Mouse (Mus musculus): ENCODE measurements around the gene Oxct1. TPM values are rescaled to one million over a fixed set of nuclear protein-coding genes. Genes with fewer than 3 reads are reported as not detected.

Oxct1 gene
- polyA plus RNA-seq, 1 experiment from 2014 or later = 251 TPM

GRCm38 (mm10) chr15:4056627-4057026 is 30.4 kb downstream of the Oxct1 start:
- Histone ChIP-seq H3K4me3 (replicated peaks; ENCODE audit: low read length) (no peak overlapping the region), H3K9ac (ENCODE audit: low read length) (no peak overlapping the region), H3K27ac (ENCODE audit: low read length) (no peak overlapping the region), H3K9me3 (replicated peaks; ENCODE audit: control insufficient read depth, low read length) (no peaks in the 10 kb centered on the region), H3K4me1 (ENCODE audit: control insufficient read depth, insufficient read depth, low read length) (no peaks in the 10 kb centered on the region), H3K4me2 (ENCODE audit: low read depth, low read length) (no peak overlapping the region), H3K27me3 (ENCODE audit: control insufficient read depth, insufficient read depth, low read length) (no peaks in the 10 kb centered on the region), H3K36me3 (ENCODE audit: control insufficient read depth, insufficient read depth, low read length) (peaks cover 7% of the 10 kb centered on the region; the same call in 1 of the 2 replicates)
- no peak for ATAC-seq (ENCODE audit: insufficient read depth, low FRiP score)
- 23% methylated on average over 5 of the region's 5 CpGs for WGBS

DNA sequence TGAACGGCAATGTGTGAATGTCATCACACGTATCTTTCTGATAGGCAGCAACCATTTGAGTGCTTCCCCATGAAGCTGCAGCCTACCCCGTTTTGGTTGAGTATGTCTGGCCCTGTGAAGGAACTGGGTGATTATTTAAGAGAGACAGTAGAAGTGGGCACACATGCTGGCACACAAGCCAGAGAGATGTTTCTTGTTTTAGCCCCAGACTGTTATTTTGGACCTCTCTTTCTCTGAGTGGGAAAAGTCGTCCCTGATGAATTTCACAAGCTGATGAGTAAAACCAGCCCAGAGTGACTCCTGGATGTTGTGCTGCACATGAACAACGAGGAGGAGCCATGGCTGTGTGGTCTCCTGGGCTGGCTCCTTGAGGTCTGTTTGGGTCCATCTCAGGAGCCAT is 37.4 kb downstream of the Oxct1 start:
- no peak overlapping the region for H3K4me3 ChIP-seq (replicated peaks; ENCODE audit: low read length)
- ATAC-seq (ENCODE audit: insufficient read depth, low FRiP score) = no peak
- H3K27me3 ChIP-seq (ENCODE audit: control insufficient read depth, insufficient read depth, low read length) = no peaks in the 10 kb centered on the region
- WGBS = 88% methylated on average over 5 of the region's 5 CpGs
- H3K9ac ChIP-seq (ENCODE audit: low read length) = no peak overlapping the region
- no peak overlapping the region for H3K4me2 ChIP-seq (ENCODE audit: low read depth, low read length)
- H3K36me3 ChIP-seq (ENCODE audit: control insufficient read depth, insufficient read depth, low read length) = peaks cover 4% of the 10 kb centered on the region; the same call in 1 of the 2 replicates
- no peaks in the 10 kb centered on the region for H3K4me1 ChIP-seq (ENCODE audit: control insufficient read depth, insufficient read depth, low read length)
- no peak overlapping the region for H3K27ac ChIP-seq (ENCODE audit: low read length)
- H3K9me3 ChIP-seq (replicated peaks; ENCODE audit: control insufficient read depth, low read length) = no peaks in the 10 kb centered on the region

DNA sequence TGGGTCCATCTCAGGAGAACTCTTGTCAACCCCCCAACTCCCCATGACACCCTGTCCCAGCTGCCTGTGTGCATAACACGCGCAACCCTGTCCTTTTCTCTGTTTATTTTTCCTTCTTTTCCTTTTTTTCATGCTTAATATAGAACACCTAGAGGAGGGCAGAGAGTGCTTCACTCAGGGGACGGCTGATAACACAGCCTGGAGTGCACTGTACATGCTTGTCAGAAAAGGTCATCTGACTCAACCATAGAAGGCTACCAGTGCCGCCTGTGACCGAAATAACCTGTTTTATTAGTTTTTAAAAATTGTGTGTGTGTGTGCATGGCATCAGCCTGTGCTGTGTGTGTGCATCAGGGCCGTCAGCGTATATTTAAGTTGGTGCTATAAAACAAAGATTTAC is 37.8 kb downstream of the Oxct1 start:
- H3K27ac ChIP-seq (ENCODE audit: low read length) = no peak overlapping the region
- H3K9ac ChIP-seq (ENCODE audit: low read length) = no peak overlapping the region
- no peak for ATAC-seq (ENCODE audit: insufficient read depth, low FRiP score)
- no peak overlapping the region for H3K4me2 ChIP-seq (ENCODE audit: low read depth, low read length)
- no peak overlapping the region for H3K4me3 ChIP-seq (replicated peaks; ENCODE audit: low read length)
- H3K27me3 ChIP-seq (ENCODE audit: control insufficient read depth, insufficient read depth, low read length) = no peaks in the 10 kb centered on the region
- WGBS = 84% methylated on average over 7 of the region's 7 CpGs
- H3K4me1 ChIP-seq (ENCODE audit: control insufficient read depth, insufficient read depth, low read length) = no peaks in the 10 kb centered on the region
- H3K36me3 ChIP-seq (ENCODE audit: control insufficient read depth, insufficient read depth, low read length) = peaks cover 4% of the 10 kb centered on the region; the same call in 1 of the 2 replicates
- H3K9me3 ChIP-seq (replicated peaks; ENCODE audit: control insufficient read depth, low read length) = no peaks in the 10 kb centered on the region

DNA sequence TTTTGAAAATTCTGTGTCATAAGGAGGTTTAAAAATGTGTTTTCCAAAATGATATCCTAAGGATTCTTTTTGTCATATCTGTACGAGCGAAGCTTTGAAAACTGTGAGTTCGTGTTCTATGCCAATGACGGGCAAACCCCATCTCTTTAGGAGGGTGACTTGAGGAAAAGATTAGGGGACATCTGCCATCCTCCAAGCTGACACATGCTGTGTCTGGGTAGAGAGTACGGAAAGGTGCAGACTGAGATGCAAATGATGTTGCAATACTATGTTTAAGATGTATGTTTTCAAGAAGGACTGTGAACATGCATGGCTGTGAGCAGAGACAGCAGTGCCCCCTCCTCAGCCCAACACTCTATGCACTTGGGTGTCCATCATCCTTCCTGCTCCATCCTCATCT is 38.5 kb downstream of the Oxct1 start:
- H3K4me2 ChIP-seq (ENCODE audit: low read depth, low read length) = no peak overlapping the region
- no peaks in the 10 kb centered on the region for H3K4me1 ChIP-seq (ENCODE audit: control insufficient read depth, insufficient read depth, low read length)
- no peak overlapping the region for H3K27ac ChIP-seq (ENCODE audit: low read length)
- no peak overlapping the region for H3K4me3 ChIP-seq (replicated peaks; ENCODE audit: low read length)
- peaks cover 4% of the 10 kb centered on the region; the same call in 1 of the 2 replicates for H3K36me3 ChIP-seq (ENCODE audit: control insufficient read depth, insufficient read depth, low read length)
- H3K9ac ChIP-seq (ENCODE audit: low read length) = no peak overlapping the region
- H3K27me3 ChIP-seq (ENCODE audit: control insufficient read depth, insufficient read depth, low read length) = no peaks in the 10 kb centered on the region
- 95% methylated on average over 5 of the region's 5 CpGs for WGBS
- no peak for ATAC-seq (ENCODE audit: insufficient read depth, low FRiP score)
- H3K9me3 ChIP-seq (replicated peaks; ENCODE audit: control insufficient read depth, low read length) = no peaks in the 10 kb centered on the region

- Histone ChIP-seq H3K36me3 (ENCODE audit: control insufficient read depth, insufficient read depth, low read length) (no peaks in the 10 kb centered on the region), H3K27ac (ENCODE audit: low read length) (no peak overlapping the region), H3K9me3 (replicated peaks; ENCODE audit: control insufficient read depth, low read length) (no peaks in the 10 kb centered on the region), H3K9ac (ENCODE audit: low read length) (no peak overlapping the region), H3K27me3 (ENCODE audit: control insufficient read depth, insufficient read depth, low read length) (no peaks in the 10 kb centered on the region), H3K4me2 (ENCODE audit: low read depth, low read length) (no peak overlapping the region), H3K4me1 (ENCODE audit: control insufficient read depth, insufficient read depth, low read length) (no peaks in the 10 kb centered on the region), H3K4me3 (replicated peaks; ENCODE audit: low read length) (no peak overlapping the region)
- WGBS = 66% methylated on average over 5 of the region's 5 CpGs
- no peak for ATAC-seq (ENCODE audit: insufficient read depth, low FRiP score)
Observed at GRCm38 (mm10) chr15:4067273-4067990, 41.2 kb downstream of the Oxct1 start.

- 88% methylated on average over 4 of the region's 4 CpGs for WGBS
- H3K9me3 ChIP-seq (replicated peaks; ENCODE audit: control insufficient read depth, low read length) = no peaks in the 10 kb centered on the region
- H3K27me3 ChIP-seq (ENCODE audit: control insufficient read depth, insufficient read depth, low read length) = no peaks in the 10 kb centered on the region
- no peak overlapping the region for H3K4me3 ChIP-seq (replicated peaks; ENCODE audit: low read length)
- H3K27ac ChIP-seq (ENCODE audit: low read length) = no peak overlapping the region
- no peaks in the 10 kb centered on the region for H3K4me1 ChIP-seq (ENCODE audit: control insufficient read depth, insufficient read depth, low read length)
- H3K4me2 ChIP-seq (ENCODE audit: low read depth, low read length) = no peak overlapping the region
- ATAC-seq (ENCODE audit: insufficient read depth, low FRiP score) = no peak
- no peak overlapping the region for H3K9ac ChIP-seq (ENCODE audit: low read length)
- H3K36me3 ChIP-seq (ENCODE audit: control insufficient read depth, insufficient read depth, low read length) = peaks cover 9% of the 10 kb centered on the region; the same call in 1 of the 2 replicates
Observed at GRCm38 (mm10) chr15:4077978-4078377, 51.8 kb downstream of the Oxct1 start.

- no peak for ATAC-seq (ENCODE audit: insufficient read depth, low FRiP score)
- no peaks in the 10 kb centered on the region for H3K4me1 ChIP-seq (ENCODE audit: control insufficient read depth, insufficient read depth, low read length)
- no peaks in the 10 kb centered on the region for H3K27me3 ChIP-seq (ENCODE audit: control insufficient read depth, insufficient read depth, low read length)
- no peak overlapping the region for H3K27ac ChIP-seq (ENCODE audit: low read length)
- no peak overlapping the region for H3K9ac ChIP-seq (ENCODE audit: low read length)
- WGBS = 83% methylated on average over 5 of the region's 5 CpGs
- no peaks in the 10 kb centered on the region for H3K9me3 ChIP-seq (replicated peaks; ENCODE audit: control insufficient read depth, low read length)
- H3K4me2 ChIP-seq (ENCODE audit: low read depth, low read length) = no peak overlapping the region
- H3K4me3 ChIP-seq (replicated peaks; ENCODE audit: low read length) = no peak overlapping the region
- H3K36me3 ChIP-seq (ENCODE audit: control insufficient read depth, insufficient read depth, low read length) = 0 out of 2 replicates have a peak, but pooled peaks cover 5% of the 10 kb centered on the region
Observed at GRCm38 (mm10) chr15:4078785-4079184, 52.6 kb downstream of the Oxct1 start.

DNA sequence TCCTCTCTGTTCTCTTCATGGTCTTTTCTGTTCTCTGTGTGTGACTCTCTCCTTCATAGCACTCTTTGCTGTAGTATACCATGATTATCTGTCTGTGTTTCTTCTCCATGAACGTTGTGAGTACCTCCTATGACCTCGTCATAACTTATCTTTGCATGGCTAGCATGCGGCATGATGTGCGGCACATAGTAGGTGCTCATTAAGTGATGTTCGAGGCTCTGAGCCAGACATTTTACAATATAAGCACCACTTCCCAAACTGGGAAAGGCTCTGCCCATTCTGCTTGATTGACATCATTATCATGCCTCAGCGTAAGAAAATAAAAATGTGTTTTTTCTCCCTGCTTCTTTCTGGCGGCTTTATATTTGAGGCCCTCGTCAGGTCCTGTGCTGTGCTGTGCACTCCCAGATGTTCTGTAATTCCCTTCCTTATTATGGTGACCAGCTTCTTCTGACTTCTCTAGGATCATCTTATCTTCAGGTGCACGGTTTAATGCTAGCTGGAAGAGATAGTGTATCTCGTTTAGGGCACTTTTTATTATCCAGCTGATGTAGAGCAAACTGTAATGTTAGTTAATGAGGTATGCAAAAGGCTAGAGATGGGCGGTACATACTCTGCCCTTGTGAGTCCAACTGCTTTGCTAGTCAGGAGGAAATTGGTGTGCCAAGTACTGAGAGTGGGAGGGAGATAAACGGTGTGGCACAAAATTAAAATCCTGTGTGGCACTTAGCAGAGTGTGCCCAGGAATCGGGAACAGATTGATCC is 53.4 kb downstream of the Oxct1 start:
- no peaks in the 10 kb centered on the region for H3K9me3 ChIP-seq (replicated peaks; ENCODE audit: control insufficient read depth, low read length)
- no peak overlapping the region for H3K9ac ChIP-seq (ENCODE audit: low read length)
- no peak overlapping the region for H3K4me3 ChIP-seq (replicated peaks; ENCODE audit: low read length)
- no peaks in the 10 kb centered on the region for H3K27me3 ChIP-seq (ENCODE audit: control insufficient read depth, insufficient read depth, low read length)
- 87% methylated on average over 13 of the region's 13 CpGs for WGBS
- no peak overlapping the region for H3K4me2 ChIP-seq (ENCODE audit: low read depth, low read length)
- 0 out of 2 replicates have a peak, but pooled peaks cover 5% of the 10 kb centered on the region for H3K36me3 ChIP-seq (ENCODE audit: control insufficient read depth, insufficient read depth, low read length)
- H3K27ac ChIP-seq (ENCODE audit: low read length) = no peak overlapping the region
- H3K4me1 ChIP-seq (ENCODE audit: control insufficient read depth, insufficient read depth, low read length) = no peaks in the 10 kb centered on the region
- ATAC-seq (ENCODE audit: insufficient read depth, low FRiP score) = no peak

DNA sequence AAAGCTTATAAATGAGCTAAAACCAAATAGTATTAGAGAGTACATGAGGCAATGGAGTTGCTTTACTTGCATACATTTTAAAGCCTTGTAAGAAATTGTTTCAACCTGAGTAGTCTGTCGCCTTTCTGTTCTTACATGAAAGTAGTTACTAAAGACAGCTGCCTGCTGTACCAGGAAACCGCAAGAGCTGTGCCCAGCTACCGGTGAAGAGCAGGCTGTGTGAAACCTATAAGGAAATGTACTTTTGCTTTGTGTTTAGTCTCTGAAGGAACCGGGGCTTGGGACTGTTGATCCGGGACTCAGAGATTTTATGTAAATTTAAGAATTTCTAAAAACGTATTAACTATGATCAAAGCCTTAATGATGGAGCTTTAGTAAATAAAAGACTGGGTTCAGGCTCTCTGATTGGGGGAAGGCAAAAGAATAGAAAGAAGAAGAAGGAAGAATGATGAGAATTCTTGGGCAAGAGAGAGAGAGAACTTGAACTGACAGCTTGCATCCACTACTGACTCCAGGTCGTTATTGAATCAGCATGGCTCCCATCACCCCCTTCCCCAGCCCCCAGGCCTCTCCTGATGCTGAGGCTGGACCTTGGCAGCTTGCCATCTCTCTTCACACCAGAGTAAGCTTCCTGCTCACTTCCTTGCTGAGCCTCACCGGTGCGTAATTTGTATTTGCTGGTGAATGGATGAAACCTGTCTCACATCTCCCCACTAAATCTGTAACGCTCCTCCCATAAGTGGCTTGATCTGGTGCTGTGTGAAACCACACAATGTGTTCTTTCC is 59.6 kb downstream of the Oxct1 start:
- Histone ChIP-seq H3K9me3 (replicated peaks; ENCODE audit: control insufficient read depth, low read length) (no peaks in the 10 kb centered on the region), H3K4me2 (ENCODE audit: low read depth, low read length) (no peak overlapping the region), H3K36me3 (ENCODE audit: control insufficient read depth, insufficient read depth, low read length) (no peaks in the 10 kb centered on the region), H3K4me1 (ENCODE audit: control insufficient read depth, insufficient read depth, low read length) (no peaks in the 10 kb centered on the region), H3K4me3 (replicated peaks; ENCODE audit: low read length) (no peak overlapping the region), H3K9ac (ENCODE audit: low read length) (no peak overlapping the region), H3K27me3 (ENCODE audit: control insufficient read depth, insufficient read depth, low read length) (no peaks in the 10 kb centered on the region), H3K27ac (ENCODE audit: low read length) (no peak overlapping the region)
- WGBS = 73% methylated on average over 10 of the region's 10 CpGs
- ATAC-seq (ENCODE audit: insufficient read depth, low FRiP score) = no peak
